Mouse (Mus musculus) spleen, adult 2 months (tissue): ENCODE measurements around the gene Eml4. TPM values are rescaled to one million over a fixed set of nuclear protein-coding genes. Genes with fewer than 3 reads are reported as not detected.

Experiments
- DNase-seq, 2 experiments: peaks; one replicate each; pipeline versions ENCODE4 v3.0.0 to v3.0.0-alpha.2; 2012 to 2021; ENCODE audit warnings: low spot score in 2 of 2, low read depth in 1 of 2
- H3K27ac ChIP-seq: fragments of 200-500 bp; 2 replicates; pipeline ENCODE4 v1.5.1; 2012; ENCODE audit warnings: low read length, inconsistent platforms; ENCODE audit not compliant: insufficient read depth
- H3K27me3 ChIP-seq: fragments of 200-500 bp; 2 replicates; pipeline ENCODE4 v1.6.1; 2012; ENCODE audit warnings: mild to moderate bottlenecking, moderate library complexity, low read length, inconsistent platforms; ENCODE audit not compliant: control insufficient read depth, insufficient read depth
- H3K36me3 ChIP-seq: fragments of 200-500 bp; 2 replicates; pipeline ENCODE4 v1.6.1; 2012; ENCODE audit warnings: mild to moderate bottlenecking, low read length, inconsistent platforms; ENCODE audit not compliant: control insufficient read depth, insufficient read depth
- H3K4me1 ChIP-seq: fragments of 200-500 bp; 2 replicates; pipeline ENCODE4 v1.6.1; 2011; ENCODE audit warnings: inconsistent platforms; ENCODE audit not compliant: control insufficient read depth, insufficient read depth, insufficient read length
- H3K4me3 ChIP-seq: fragments of 200-500 bp; 2 replicates; pipeline ENCODE4 v1.5.1; 2011; ENCODE audit warnings: mild to moderate bottlenecking, inconsistent platforms; ENCODE audit not compliant: insufficient read depth, insufficient read length; ENCODE audit errors: extremely low read depth
- CTCF ChIP-seq: fragments of 200-500 bp; IDR thresholded peaks from 2 replicates; pipeline ENCODE4 v1.5.1; 2011; ENCODE audit warnings: mild to moderate bottlenecking, inconsistent platforms; ENCODE audit not compliant: insufficient read depth, insufficient read length, insufficient replicate concordance; ENCODE audit errors: extremely low read depth
- POLR2A ChIP-seq: fragments of 200-500 bp; IDR thresholded peaks from 2 replicates; pipeline ENCODE4 v1.6.1; 2011; ENCODE audit warnings: low read depth, low read length, inconsistent platforms
- WGBS: fragments of 180-500 bp; shearing (Covaris S2); methylation state at CpG from one replicate; pipeline ENCODE4 v1.1.7; 2018; 5-methylcytosine and 5-hydroxymethylcytosine counted together
- polyA plus RNA-seq: library from polyadenylated mRNA; depleted of rRNA; stranded (reverse); fragments of >200 nt; gene quantifications from 2 replicates; pipeline ENCODE4 v1.2.3, GENCODE M21; 2012

Eml4 gene
- polyA plus RNA-seq, 1 experiment: 13.7 TPM

GRCm38 (mm10) chr17:83457271-83457670 is 106.5 kb downstream of the Eml4 start:
- Histone ChIP-seq H3K36me3 (peaks cover 30% of the 10 kb centered on the region), H3K27me3 (no peaks in the 10 kb centered on the region), H3K4me1 (no peaks in the 10 kb centered on the region; the same call in 1 of the 2 replicates), H3K4me3 (no peak overlapping the region), H3K27ac (no peak overlapping the region)
- TF ChIP-seq CTCF: no peak
- TF ChIP-seq POLR2A: no peak
- WGBS: 29% methylated on average over 1 of the region's 1 CpGs
- DNase-seq: peak in 1 of 2 experiments; percentile 9

DNA sequence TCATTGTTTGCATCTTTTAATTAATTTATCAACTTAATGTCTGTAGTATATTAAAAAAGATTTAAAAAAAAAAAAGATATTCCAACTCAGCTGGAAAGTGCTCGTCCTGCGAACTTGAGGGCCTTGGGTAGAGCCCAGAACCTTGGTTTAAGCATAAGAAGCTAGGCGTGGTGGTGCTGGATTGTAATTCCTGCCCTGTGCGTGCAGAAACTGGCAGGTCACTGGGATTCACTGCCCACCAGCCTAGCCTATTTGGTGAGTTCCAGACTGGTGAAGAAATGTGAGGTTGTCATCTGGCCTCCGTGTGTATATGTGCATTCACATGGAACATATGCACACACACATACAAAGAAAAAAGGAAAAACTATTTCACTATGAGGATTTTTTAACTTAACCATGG is 115.2 kb downstream of the Eml4 start:
- no peak for TF ChIP-seq CTCF
- TF ChIP-seq POLR2A: no peak
- H3K27ac ChIP-seq: no peak overlapping the region
- H3K27me3 ChIP-seq: no peaks in the 10 kb centered on the region
- no peak for DNase-seq
- no peaks in the 10 kb centered on the region for H3K4me1 ChIP-seq
- no peak overlapping the region for H3K4me3 ChIP-seq
- WGBS: 97% methylated on average over 5 of the region's 5 CpGs
- H3K36me3 ChIP-seq: peaks cover 40% of the 10 kb centered on the region

DNA sequence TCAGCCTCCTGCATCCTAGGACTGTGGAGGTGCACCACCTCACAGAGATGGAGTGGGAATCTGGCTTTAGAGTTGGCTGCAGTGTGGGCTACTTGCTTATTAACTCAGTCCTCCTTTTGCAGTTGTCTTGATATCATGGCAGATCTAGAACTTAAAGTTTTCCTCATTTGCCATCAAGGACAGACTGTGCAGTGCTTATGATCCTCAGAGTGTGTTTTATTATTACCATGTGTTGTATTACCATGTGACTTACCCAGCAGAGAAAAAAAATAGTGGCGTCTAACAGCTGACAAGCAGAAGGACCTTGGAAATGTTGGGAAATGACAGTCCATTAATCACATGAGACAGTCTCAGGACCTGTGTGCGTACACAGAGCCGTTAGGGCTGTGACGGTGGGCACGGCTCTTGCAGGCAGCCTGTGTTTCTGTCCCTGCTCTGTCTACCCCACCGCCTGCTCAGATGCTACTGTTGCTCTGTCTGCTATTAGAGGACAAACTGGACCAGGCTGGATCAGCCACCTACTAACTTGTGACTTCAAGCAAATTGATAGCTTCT is 116.0 kb downstream of the Eml4 start:
- Histone ChIP-seq H3K27ac (no peak overlapping the region), H3K4me3 (no peak overlapping the region), H3K4me1 (no peaks in the 10 kb centered on the region), H3K36me3 (peaks cover 39% of the 10 kb centered on the region), H3K27me3 (no peaks in the 10 kb centered on the region)
- TF ChIP-seq CTCF: no peak
- TF ChIP-seq POLR2A: no peak
- WGBS: 91% methylated on average over 6 of the region's 6 CpGs
- DNase-seq: no peak

GRCm38 (mm10) chr17:83469586-83469985 is 118.9 kb downstream of the Eml4 start:
- DNase-seq: no peak
- Histone ChIP-seq H3K4me1 (no peaks in the 10 kb centered on the region), H3K27ac (no peak overlapping the region), H3K36me3 (peaks cover 41% of the 10 kb centered on the region), H3K27me3 (no peaks in the 10 kb centered on the region), H3K4me3 (no peak overlapping the region)
- 91% methylated on average over 2 of the region's 2 CpGs for WGBS
- TF ChIP-seq CTCF (no peak), POLR2A (no peak)

DNA sequence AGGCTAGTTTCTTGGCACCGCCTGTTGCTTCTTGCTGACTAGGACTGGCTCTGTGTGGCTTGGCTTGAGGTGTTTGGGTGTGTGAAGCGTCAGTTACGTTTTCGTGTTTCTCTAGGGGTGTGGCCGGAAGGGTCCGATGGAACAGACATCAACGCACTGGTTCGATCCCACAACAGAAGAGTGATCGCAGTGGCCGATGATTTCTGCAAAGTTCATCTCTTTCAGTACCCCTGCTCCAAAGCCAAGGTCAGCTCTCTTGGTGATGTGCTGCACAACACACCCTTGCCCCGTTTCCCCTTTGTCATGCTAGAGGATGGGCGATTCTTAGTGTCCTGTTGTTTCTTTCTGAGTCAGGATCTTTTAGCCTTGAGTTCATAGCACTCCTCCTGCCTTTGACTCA is 126.4 kb downstream of the Eml4 start:
- no peak for DNase-seq
- H3K27ac ChIP-seq: no peak overlapping the region
- TF ChIP-seq POLR2A (no peak), CTCF (no peak)
- H3K4me3 ChIP-seq: no peak overlapping the region
- 99% methylated on average over 12 of the region's 12 CpGs for WGBS
- no peaks in the 10 kb centered on the region for H3K4me1 ChIP-seq
- H3K27me3 ChIP-seq: no peaks in the 10 kb centered on the region
- peaks cover 47% of the 10 kb centered on the region for H3K36me3 ChIP-seq

DNA sequence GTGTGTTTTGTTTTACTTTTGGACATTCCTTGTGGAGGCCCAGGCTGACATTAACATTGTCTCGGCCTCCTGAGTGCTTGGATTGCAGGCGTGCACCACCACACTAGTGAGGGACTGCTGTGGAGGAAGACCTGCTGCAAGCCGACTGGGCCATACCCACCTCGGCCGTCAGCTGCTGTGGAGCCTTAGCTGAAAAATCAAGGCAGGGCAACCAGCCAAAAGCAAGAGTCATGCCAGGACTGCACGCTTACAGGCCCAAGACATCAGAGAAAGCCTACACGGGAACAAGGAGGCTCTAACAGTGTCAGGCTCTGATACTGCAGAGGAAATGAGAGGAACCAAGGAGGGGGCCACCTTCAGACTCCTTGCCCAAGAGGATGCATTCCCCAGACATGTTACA is 130.8 kb downstream of the Eml4 start:
- no peak for DNase-seq
- TF ChIP-seq CTCF: no peak
- TF ChIP-seq POLR2A: no peak
- no peaks in the 10 kb centered on the region for H3K27me3 ChIP-seq
- H3K36me3 ChIP-seq: peaks cover 30% of the 10 kb centered on the region
- WGBS: 91% methylated on average over 7 of the region's 7 CpGs
- no peak overlapping the region for H3K27ac ChIP-seq
- no peak overlapping the region for H3K4me3 ChIP-seq
- H3K4me1 ChIP-seq: no peaks in the 10 kb centered on the region

- Histone ChIP-seq H3K27ac (no peak overlapping the region), H3K36me3 (peaks cover 18% of the 10 kb centered on the region), H3K4me3 (no peak overlapping the region), H3K27me3 (no peaks in the 10 kb centered on the region), H3K4me1 (no peaks in the 10 kb centered on the region)
- no peak for DNase-seq
- 92% methylated on average over 7 of the region's 7 CpGs for WGBS
- TF ChIP-seq POLR2A (no peak), CTCF (no peak)
These were observed 132.2 kb downstream of the Eml4 start for GRCm38 (mm10) chr17:83482817-83483536.
